ENCODE assay signal across 8 mouse cellular contexts in the genomic region with DNA sequence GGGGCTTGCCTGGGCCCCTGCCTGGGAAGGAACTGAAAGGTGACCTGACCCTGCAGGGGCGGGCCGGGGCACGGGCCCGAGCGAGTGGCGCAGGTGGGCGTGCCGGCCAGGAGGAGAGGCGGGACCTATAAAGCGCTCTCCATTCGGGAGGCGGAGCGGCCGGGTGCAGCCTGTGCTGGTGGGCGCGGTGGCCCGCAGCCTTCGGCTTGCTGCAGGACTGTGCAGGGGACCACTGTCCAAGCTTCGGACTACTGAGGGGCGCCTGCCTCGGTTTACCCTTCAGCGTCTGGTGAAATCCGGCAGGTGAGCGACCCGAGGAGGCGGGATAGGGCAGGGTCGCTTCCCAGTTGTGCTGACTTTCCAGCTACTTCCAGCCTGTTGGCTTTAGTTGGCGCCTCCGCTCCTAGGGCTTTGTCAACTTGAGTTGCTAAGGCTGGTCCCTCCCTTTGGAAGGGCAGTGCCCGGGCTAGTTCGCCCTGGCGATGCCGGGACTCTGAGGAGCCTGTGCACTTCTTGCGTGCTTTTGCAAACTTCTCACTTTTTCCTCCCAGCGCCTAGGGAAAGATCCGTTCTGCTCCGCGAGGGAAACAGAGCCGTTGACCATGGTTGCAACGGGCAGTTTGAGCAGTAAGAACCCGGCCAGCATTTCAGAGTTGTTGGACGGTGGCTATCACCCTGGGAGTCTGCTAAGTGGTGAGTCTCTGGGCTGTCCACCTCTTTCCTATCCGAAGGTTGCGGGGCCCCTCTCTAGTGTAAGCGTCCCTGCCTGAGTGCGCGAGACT. TPM values are rescaled to one million over a fixed set of nuclear protein-coding genes. Genes with fewer than 3 reads are reported as not detected.
DNase-seq lines count a peak whose midpoint lies in the region; ATAC-seq and TF ChIP-seq lines count a peak whose summit lies in the region.

No protein-coding gene starts in this region.

- H3K4me1 ChIP-seq in heart, adult 2 months (ENCODE audit: control insufficient read depth, insufficient read depth, low read length), result no peaks in the 10 kb centered on the region
- H3K4me1 ChIP-seq in neural tube, embryonic 14.5 days (ENCODE audit: control insufficient read depth, insufficient read depth, low read length), result no peaks in the 10 kb centered on the region

- 0 out of 2 replicates have a peak, but pooled peaks cover 2% of the 10 kb centered on the region for H3K36me3 ChIP-seq in heart, adult 2 months (ENCODE audit: control insufficient read depth, insufficient read depth, low read length)
- H3K36me3 ChIP-seq in neural tube, embryonic 14.5 days (ENCODE audit: control insufficient read depth, insufficient read depth, low read length), result no peaks in the 10 kb centered on the region

- under 1% methylated on average over 47 of the region's 47 CpGs for WGBS in heart, adult 2 months
- 1% methylated on average over 47 of the region's 47 CpGs for WGBS in neural tube, embryonic 14.5 days

- no peaks in the 10 kb centered on the region for H3K27me3 ChIP-seq in heart, adult 2 months (ENCODE audit: control insufficient read depth, insufficient read depth, low read length)
- peaks cover 3% of the 10 kb centered on the region for H3K27me3 ChIP-seq in neural tube, embryonic 14.5 days (ENCODE audit: control insufficient read depth, insufficient read depth, low read length)

- H3K9me3 ChIP-seq in neural tube, embryonic 14.5 days (ENCODE audit: control insufficient read depth, low read length), result no peaks in the 10 kb centered on the region

- peak overlapping the region; percentile 59 for H3K4me3 ChIP-seq in heart, adult 2 months
- H3K4me3 ChIP-seq in neural tube, embryonic 14.5 days (ENCODE audit: low read depth, low read length), result peak overlapping the region; percentile 42

- DNase-seq in thymus, postnatal 14 days, result peak; percentile 17
- DNase-seq in thymus, adult 18-20 months, result no peak
- peak; percentile 42 for DNase-seq in embryo, embryonic 11.5 days (ENCODE audit: low read depth, low spot score)
- DNase-seq in heart, adult 2 months, result peak; percentile 79 to 80
- peak; percentile 87 for DNase-seq in kidney, adult 18-20 months
- DNase-seq in lung, adult 18-20 months, result peak; percentile 59 to 64
- peak; percentile 59 for DNase-seq in urinary bladder, postnatal 14 days (ENCODE audit: low spot score)

- TF ChIP-seq POLR2A in heart, adult 2 months (IDR thresholded peaks at IDR 0.05; ENCODE audit: insufficient read depth, low read depth, low read length), result 0 out of 2 replicates have a peak, but pooled peaks have one; percentile 14

- H3K27ac ChIP-seq in heart, adult 2 months, result peak overlapping the region; percentile 69
- H3K27ac ChIP-seq in neural tube, embryonic 14.5 days (ENCODE audit: low read depth, low read length), result no peak overlapping the region

- no peak for TF ChIP-seq CTCF in heart, adult 2 months (IDR thresholded peaks at IDR 0.05)

- no peak for TF ChIP-seq EP300 in heart, adult 2 months (IDR thresholded peaks at IDR 0.05; ENCODE audit: insufficient read depth, low read depth, low read length)

- ATAC-seq in neural tube, embryonic 14.5 days (ENCODE audit: low read depth), result peak; percentile 93

- peak overlapping the region; percentile 69 for H3K4me2 ChIP-seq in neural tube, embryonic 14.5 days (ENCODE audit: low read depth, low read length)

- intact Hi-C loops in heart, adult 2 months (cut with DNase I), result loop anchor here (10.0 kb wide), 2 partner anchors 59 to 479 kb away; no protein-coding TSS in a partner anchor

- no peaks in the 10 kb centered on the region for H3K79me2 ChIP-seq in heart, adult 2 months (replicated peaks; ENCODE audit: control insufficient read depth, insufficient read depth, low read length)

- peak overlapping the region; percentile 50 for H3K9ac ChIP-seq in heart, adult 2 months (ENCODE audit: low read depth, low read length)
- peak overlapping the region; percentile 50 for H3K9ac ChIP-seq in neural tube, embryonic 14.5 days (replicated peaks; ENCODE audit: low read depth, low read length)

RNA-seq across cellular contexts. Expression of a gene that starts 2.4 kb away (rescaled TPM):
- total RNA-seq in heart, adult 2 months (2021), result 1 to 10 TPM; 2.1 to 2.3 TPM
- 2.8 and 3.3 TPM in 2 replicates for polyA plus RNA-seq in heart, adult 2 months (2012; rRNA removed)
- 16.0 and 23.5 TPM in 2 replicates for polyA plus RNA-seq in neural tube, embryonic 14.5 days (2014; fragmentation: Nextera tagmentation; extraction: Ambion mirVana)

RNA-seq across cellular contexts. Expression of a gene that starts 47.6 kb away (rescaled TPM):
- total RNA-seq in heart, adult 2 months (2021), result not detected
- polyA plus RNA-seq in heart, adult 2 months (2012; rRNA removed), result not detected in 2 replicates
- polyA plus RNA-seq in neural tube, embryonic 14.5 days (2014; fragmentation: Nextera tagmentation; extraction: Ambion mirVana), result not detected in 2 replicates

Comparison
In these comparisons a context has a peak if more than half of its experiments do, and no peak if none do; other contexts are left out.
1. DNase-seq: peak in thymus, postnatal 14 days (single experiment), embryo, embryonic 11.5 days (single experiment), heart, adult 2 months (2 of 2), kidney, adult 18-20 months (single experiment), lung, adult 18-20 months (2 of 2) and urinary bladder, postnatal 14 days (single experiment); none in thymus, adult 18-20 months (0 of 2).